Mouse (Mus musculus) telencephalon, adult 2 months (tissue): ENCODE measurements at regions not wholly inside any gene's neighbourhood (a gene's known extent, or its start where the extent isn't known, plus 50 kb on each side); places are given as distances from the start of the nearest gene placed in this dataset.
"Not testable (repeated sequence)": the region's sequence is repeated elsewhere in the genome, so short reads cannot be mapped to it uniquely, and the experiment has no call there.

Source experiments
- DNase-seq: peaks from one replicate; pipeline ENCODE4 v3.0.0-alpha.2; 2011; ENCODE audit warnings: low read depth, low spot score

- not testable (repeated sequence) for DNase-seq
These were observed 77.9 kb downstream of the Tcp10c start for GRCm38 (mm10) chr17:13432256-13432655.

- DNase-seq, result not testable (repeated sequence)
These were observed 79.8 kb downstream of the Tcp10c start for GRCm38 (mm10) chr17:13434146-13434545.

- DNase-seq, result not testable (repeated sequence)
These were observed 84.4 kb downstream of the Tcp10c start for GRCm38 (mm10) chr17:13438790-13439189.

GRCm38 (mm10) chr17:13440708-13441530, 86.5 kb downstream of the Tcp10c start:
- DNase-seq, result not testable (repeated sequence)

- not testable (repeated sequence) for DNase-seq
These were observed 87.9 kb downstream of the Tcp10c start for GRCm38 (mm10) chr17:13442229-13442628.

GRCm38 (mm10) chr17:13456869-13457600, 102.7 kb downstream of the Tcp10c start:
- not testable (repeated sequence) for DNase-seq

- DNase-seq, result not testable (repeated sequence)
These were observed 103.6 kb downstream of the Tcp10c start for GRCm38 (mm10) chr17:13457942-13458341.

- not testable (repeated sequence) for DNase-seq
These were observed 104.4 kb downstream of the Tcp10c start for GRCm38 (mm10) chr17:13458814-13459213.

- not testable (repeated sequence) for DNase-seq
These were observed 108.3 kb downstream of the Tcp10c start for GRCm38 (mm10) chr17:13462663-13463062.

- not testable (repeated sequence) for DNase-seq
These were observed 111.5 kb downstream of the Tcp10c start for GRCm38 (mm10) chr17:13465822-13466221.

GRCm38 (mm10) chr17:13469867-13470380, 115.6 kb downstream of the Tcp10c start:
- DNase-seq, result not testable (repeated sequence)

GRCm38 (mm10) chr17:13472460-13473062, 118.2 kb downstream of the Tcp10c start:
- peak; percentile 50 for DNase-seq

- peak; percentile 74 for DNase-seq
These were observed 120.1 kb downstream of the Tcp10c start for GRCm38 (mm10) chr17:13474310-13475094.

- DNase-seq, result no peak
These were observed 124.6 kb downstream of the Tcp10c start for GRCm38 (mm10) chr17:13478866-13479571.

- DNase-seq, result no peak
These were observed 125.2 kb downstream of the Tcp10c start for GRCm38 (mm10) chr17:13479572-13480063.

GRCm38 (mm10) chr17:13481445-13482085, 127.2 kb downstream of the Tcp10c start:
- DNase-seq, result no peak

GRCm38 (mm10) chr17:13482136-13482535, 127.8 kb downstream of the Tcp10c start:
- no peak for DNase-seq

- no peak for DNase-seq
These were observed 133.2 kb downstream of the Tcp10c start for GRCm38 (mm10) chr17:13487291-13488215.
